Mouse (Mus musculus): Measurements from ENCODE around the gene Uhmk1. TPM values are rescaled to one million over a fixed set of nuclear protein-coding genes. Genes with fewer than 3 reads are reported as not detected.
A peak's percentile ranks its signal among the peaks of the same experiment; 100 is the strongest.
"Not testable (repeated sequence)": the region's sequence is repeated elsewhere in the genome, so short reads cannot be mapped to it uniquely, and the experiment has no call there.

The Uhmk1 gene
- polyA plus RNA-seq (2012; rRNA removed) = 8.6 and 9.1 TPM in 2 replicates

DNA sequence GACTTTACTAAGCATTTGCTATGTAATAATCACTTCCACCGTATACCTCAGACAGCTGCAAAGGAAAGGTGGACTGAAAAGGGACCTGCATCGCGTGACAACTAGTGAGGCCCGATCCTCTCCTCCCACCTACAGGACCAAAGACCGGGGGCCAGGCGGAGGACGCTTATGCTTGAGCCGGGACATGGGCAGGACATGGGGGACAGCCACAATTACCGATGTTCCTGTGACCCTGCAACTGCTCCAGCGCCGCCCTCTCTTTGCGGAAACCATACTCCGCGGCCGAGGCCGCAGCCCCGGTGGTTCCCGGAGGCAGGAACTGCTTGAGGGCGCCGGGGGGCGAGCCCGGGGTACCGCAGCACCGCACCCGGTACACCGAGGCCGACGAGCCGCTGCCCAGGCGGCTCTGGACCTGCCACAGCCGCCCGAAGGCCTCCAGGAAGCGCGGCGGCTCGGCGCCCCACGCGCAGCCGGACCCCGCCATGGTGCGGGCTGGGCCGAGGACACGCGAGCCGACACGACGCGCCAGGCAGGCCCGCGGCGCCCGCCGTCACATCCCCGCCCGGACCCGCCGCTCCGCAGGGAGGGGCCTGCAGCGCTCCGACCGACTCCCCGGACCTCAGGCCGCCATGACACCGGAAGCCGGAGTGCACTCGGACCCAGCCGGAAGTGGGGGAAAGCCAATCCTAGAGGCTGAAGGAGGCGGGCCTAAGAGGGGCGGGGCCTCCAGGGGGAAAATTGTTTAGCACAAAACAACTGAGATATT lies at the start of gene Uhmk1:
Uhmk1 (minus strand) TSS at position 641 of the 766 bp plus-strand sequence.
- no peaks in the 10 kb centered on the region for H3K27me3 ChIP-seq (ENCODE audit: control insufficient read depth, insufficient read depth, low read length)
- TF ChIP-seq POLR2A (IDR thresholded peaks at IDR 0.05; ENCODE audit: low read depth, low read length) (peak; percentile 60), CTCF (IDR thresholded peaks at IDR 0.05; ENCODE audit: extremely low read depth, insufficient read depth, insufficient read length, insufficient replicate concordance) (no peak)
- peaks cover 3% of the 10 kb centered on the region; the same call in 1 of the 2 replicates for H3K4me1 ChIP-seq (ENCODE audit: control insufficient read depth, insufficient read depth, insufficient read length)
- WGBS = under 1% methylated on average over 70 of the region's 70 CpGs
- DNase-seq (ENCODE audit: low read depth in 1 of 2, low spot score in 2 of 2) = peak; percentile 70 to 88
- H3K27ac ChIP-seq (ENCODE audit: insufficient read depth, low read length) = peak within 1 kb of the TSS; percentile 84
- H3K36me3 ChIP-seq (ENCODE audit: control insufficient read depth, insufficient read depth, low read length) = peaks cover 6% of the 10 kb centered on the region
- peak within 1 kb of the TSS; percentile 64 for H3K4me3 ChIP-seq (ENCODE audit: extremely low read depth, insufficient read depth, insufficient read length)

- no peak overlapping the region for H3K27ac ChIP-seq (ENCODE audit: insufficient read depth, low read length)
- 31% methylated on average over 32 of the region's 32 CpGs for WGBS
- DNase-seq (ENCODE audit: low read depth in 1 of 2, low spot score in 2 of 2) = peak; percentile 69 to 71
- H3K4me3 ChIP-seq (ENCODE audit: extremely low read depth, insufficient read depth, insufficient read length) = peak overlapping the region; percentile 66
- H3K36me3 ChIP-seq (ENCODE audit: control insufficient read depth, insufficient read depth, low read length) = no peaks in the 10 kb centered on the region
- no peaks in the 10 kb centered on the region for H3K4me1 ChIP-seq (ENCODE audit: control insufficient read depth, insufficient read depth, insufficient read length)
- H3K27me3 ChIP-seq (ENCODE audit: control insufficient read depth, insufficient read depth, low read length) = no peaks in the 10 kb centered on the region
- TF ChIP-seq POLR2A (IDR thresholded peaks at IDR 0.05; ENCODE audit: low read depth, low read length) (peak; percentile 30; the same call in 1 of the 2 replicates), CTCF (IDR thresholded peaks at IDR 0.05; ENCODE audit: extremely low read depth, insufficient read depth, insufficient read length, insufficient replicate concordance) (no peak)
Measured at GRCm38 (mm10) chr1:170255560-170255910, 40.3 kb upstream of the Uhmk1 start.

GRCm38 (mm10) chr1:170254893-170255559 lies 39.8 kb upstream of the Uhmk1 start:
- Histone ChIP-seq H3K36me3 (ENCODE audit: control insufficient read depth, insufficient read depth, low read length) (no peaks in the 10 kb centered on the region), H3K27ac (ENCODE audit: insufficient read depth, low read length) (no peak overlapping the region), H3K27me3 (ENCODE audit: control insufficient read depth, insufficient read depth, low read length) (no peaks in the 10 kb centered on the region), H3K4me3 (ENCODE audit: extremely low read depth, insufficient read depth, insufficient read length) (peak overlapping the region; percentile 66), H3K4me1 (ENCODE audit: control insufficient read depth, insufficient read depth, insufficient read length) (no peaks in the 10 kb centered on the region)
- peak in 1 of 2 experiments; percentile 3 for DNase-seq (ENCODE audit: low read depth in 1 of 2, low spot score in 2 of 2)
- no peak for TF ChIP-seq POLR2A (IDR thresholded peaks at IDR 0.05; ENCODE audit: low read depth, low read length)
- no peak for TF ChIP-seq CTCF (IDR thresholded peaks at IDR 0.05; ENCODE audit: extremely low read depth, insufficient read depth, insufficient read length, insufficient replicate concordance)
- WGBS = 45% methylated on average over 30 of the region's 30 CpGs

GRCm38 (mm10) chr1:170245016-170245415 lies 29.8 kb upstream of the Uhmk1 start:
- no peak overlapping the region for H3K4me3 ChIP-seq (ENCODE audit: extremely low read depth, insufficient read depth, insufficient read length)
- 90% methylated on average over 3 of the region's 3 CpGs for WGBS
- H3K4me1 ChIP-seq (ENCODE audit: control insufficient read depth, insufficient read depth, insufficient read length) = no peaks in the 10 kb centered on the region
- no peak overlapping the region for H3K27ac ChIP-seq (ENCODE audit: insufficient read depth, low read length)
- H3K36me3 ChIP-seq (ENCODE audit: control insufficient read depth, insufficient read depth, low read length) = no peaks in the 10 kb centered on the region
- no peaks in the 10 kb centered on the region; the same call in 1 of the 2 replicates for H3K27me3 ChIP-seq (ENCODE audit: control insufficient read depth, insufficient read depth, low read length)
- TF ChIP-seq POLR2A (IDR thresholded peaks at IDR 0.05; ENCODE audit: low read depth, low read length) (no peak), CTCF (IDR thresholded peaks at IDR 0.05; ENCODE audit: extremely low read depth, insufficient read depth, insufficient read length, insufficient replicate concordance) (no peak)
- no peak for DNase-seq (ENCODE audit: low read depth in 1 of 2, low spot score in 2 of 2)

GRCm38 (mm10) chr1:170232688-170233087 lies 17.5 kb upstream of the Uhmk1 start, which contains the start of gene Sh2d1b2:
Gene Sh2d1b2 (plus strand): TSS chr1:170232749.
- DNase-seq (ENCODE audit: low read depth in 1 of 2, low spot score in 2 of 2); H3K36me3 ChIP-seq (ENCODE audit: control insufficient read depth, insufficient read depth, low read length); H3K4me1 ChIP-seq (ENCODE audit: control insufficient read depth, insufficient read depth, insufficient read length); H3K4me3 ChIP-seq (ENCODE audit: extremely low read depth, insufficient read depth, insufficient read length); H3K27me3 ChIP-seq (ENCODE audit: control insufficient read depth, insufficient read depth, low read length); H3K27ac ChIP-seq (ENCODE audit: insufficient read depth, low read length): not testable (repeated sequence)
- WGBS = 70% methylated on average over 6 of the region's 6 CpGs

DNA sequence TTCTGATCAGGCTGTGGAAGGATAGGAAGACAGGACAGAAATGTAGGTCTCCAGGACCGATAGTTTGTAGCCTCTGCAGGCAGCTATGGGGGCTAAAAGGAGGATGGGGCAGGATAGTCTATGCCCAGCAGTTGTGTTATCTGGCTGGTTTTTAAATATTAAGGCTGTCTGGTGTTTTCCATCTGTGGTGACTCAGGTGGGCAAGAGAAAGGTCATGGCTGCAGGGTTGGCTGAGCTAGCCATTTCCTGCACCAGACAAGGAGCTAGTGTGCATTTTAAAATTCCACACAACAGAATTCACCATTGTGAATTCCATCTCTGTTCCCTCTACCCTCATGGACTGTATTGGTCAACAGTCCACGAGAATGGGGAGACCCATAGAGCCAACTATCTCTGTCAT lies 8.1 kb upstream of the Uhmk1 start:
- Histone ChIP-seq H3K4me3 (ENCODE audit: extremely low read depth, insufficient read depth, insufficient read length) (no peak overlapping the region), H3K36me3 (ENCODE audit: control insufficient read depth, insufficient read depth, low read length) (no peaks in the 10 kb centered on the region), H3K27ac (ENCODE audit: insufficient read depth, low read length) (no peak overlapping the region), H3K4me1 (ENCODE audit: control insufficient read depth, insufficient read depth, insufficient read length) (no peaks in the 10 kb centered on the region), H3K27me3 (ENCODE audit: control insufficient read depth, insufficient read depth, low read length) (no peaks in the 10 kb centered on the region; the same call in 1 of the 2 replicates)
- DNase-seq (ENCODE audit: low read depth in 1 of 2, low spot score in 2 of 2) = no peak
- WGBS = 83% methylated on average over 2 of the region's 2 CpGs
- no peak for TF ChIP-seq POLR2A (IDR thresholded peaks at IDR 0.05; ENCODE audit: low read depth, low read length)
- TF ChIP-seq CTCF (IDR thresholded peaks at IDR 0.05; ENCODE audit: extremely low read depth, insufficient read depth, insufficient read length, insufficient replicate concordance) = no peak

DNA sequence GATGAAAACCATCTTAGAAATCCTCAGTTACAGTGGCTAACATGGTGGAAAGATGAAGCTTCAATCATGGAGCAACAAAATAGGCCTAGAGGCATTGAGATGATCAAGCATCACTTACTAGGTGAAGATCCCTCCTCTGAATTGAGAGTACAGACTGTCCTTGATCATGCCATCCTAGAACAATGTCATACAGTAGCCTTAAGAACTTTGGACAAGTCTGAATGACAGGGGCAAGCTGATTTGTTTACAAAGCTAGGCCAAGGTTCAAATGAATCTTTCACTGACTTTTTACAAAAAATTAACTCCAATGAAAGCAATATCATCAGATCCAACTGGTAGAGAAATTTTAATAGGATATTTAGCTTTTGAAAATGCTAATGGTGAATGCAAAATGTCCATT lies 5.2 kb upstream of the Uhmk1 start:
- Histone ChIP-seq H3K27me3 (ENCODE audit: control insufficient read depth, insufficient read depth, low read length) (no peaks in the 10 kb centered on the region; the same call in 1 of the 2 replicates), H3K4me3 (ENCODE audit: extremely low read depth, insufficient read depth, insufficient read length) (no peak overlapping the region), H3K4me1 (ENCODE audit: control insufficient read depth, insufficient read depth, insufficient read length) (no peaks in the 10 kb centered on the region), H3K36me3 (ENCODE audit: control insufficient read depth, insufficient read depth, low read length) (no peaks in the 10 kb centered on the region), H3K27ac (ENCODE audit: insufficient read depth, low read length) (no peak overlapping the region)
- DNase-seq (ENCODE audit: low read depth in 1 of 2, low spot score in 2 of 2) = no peak
- TF ChIP-seq CTCF (IDR thresholded peaks at IDR 0.05; ENCODE audit: extremely low read depth, insufficient read depth, insufficient read length, insufficient replicate concordance) = no peak
- TF ChIP-seq POLR2A (IDR thresholded peaks at IDR 0.05; ENCODE audit: low read depth, low read length) = no peak

All from spleen, adult 2 months (tissue).